Mouse (Mus musculus): ENCODE data around the gene Il16. TPM values are rescaled to one million over a fixed set of nuclear protein-coding genes. Genes with fewer than 3 reads are reported as not detected.

Gene Il16
- polyA plus RNA-seq, 1 experiment: not detected

DNA sequence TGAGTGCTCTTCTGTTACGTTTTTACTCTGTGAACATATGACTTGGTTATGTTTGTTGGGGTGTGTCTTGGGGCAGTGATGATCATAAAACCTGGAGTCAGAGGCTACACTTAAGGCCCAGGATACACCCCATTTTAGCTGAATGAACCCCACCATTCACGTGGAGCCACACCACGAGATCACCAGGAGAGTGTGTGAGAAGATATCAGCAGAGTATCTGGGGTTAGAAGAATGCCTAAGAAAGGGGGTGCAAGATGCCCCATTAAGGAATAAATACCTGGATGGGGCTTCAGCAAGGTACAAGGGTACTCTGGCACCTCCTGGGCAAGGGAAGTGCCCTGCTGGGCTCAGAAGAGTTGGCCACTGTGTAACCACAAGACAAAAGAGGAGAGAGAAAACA, 11.3 kb downstream of the Il16 start:
- no peaks in the 10 kb centered on the region for H3K36me3 ChIP-seq (ENCODE audit: control insufficient read depth, insufficient read depth, low read length, poor library complexity, severe bottlenecking)
- TF ChIP-seq CTCF (IDR thresholded peaks at IDR 0.05; ENCODE audit: low read depth, low read length): no peak
- TF ChIP-seq POLR2A (IDR thresholded peaks at IDR 0.05; ENCODE audit: insufficient read depth, low read length): no peak
- TF ChIP-seq EP300 (IDR thresholded peaks at IDR 0.05; ENCODE audit: insufficient read depth, low read depth, low read length): no peak
- H3K4me3 ChIP-seq (ENCODE audit: low read depth, low read length): no peak overlapping the region

DNA sequence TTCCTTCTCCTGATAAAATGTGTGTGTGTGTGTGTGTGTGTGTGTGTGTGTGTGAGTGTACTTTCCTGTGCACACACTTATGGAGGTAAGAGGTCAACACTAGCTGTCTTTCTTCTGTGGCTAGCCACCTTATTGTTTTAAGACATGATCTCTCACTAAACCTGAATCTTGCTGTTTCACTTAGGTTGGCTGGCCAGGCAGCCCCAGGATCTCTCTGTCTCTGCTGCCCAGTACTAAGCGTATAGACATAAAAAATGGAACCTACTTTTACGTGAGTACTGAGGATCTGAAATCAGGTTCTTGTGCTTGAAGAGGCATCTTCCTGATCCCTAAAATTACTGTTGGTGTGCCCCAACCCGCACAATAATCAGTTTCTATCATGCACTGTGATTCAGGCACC, 12.7 kb downstream of the Il16 start:
- Histone ChIP-seq H3K27me3 (ENCODE audit: control insufficient read depth, insufficient read depth, low read length, poor library complexity, severe bottlenecking) (no peaks in the 10 kb centered on the region), H3K27ac (ENCODE audit: insufficient read depth, low read length) (no peak overlapping the region), H3K9me3 (replicated peaks; ENCODE audit: control insufficient read depth, insufficient read depth, low read length, poor library complexity, severe bottlenecking) (no peaks in the 10 kb centered on the region), H3K9ac (ENCODE audit: low read depth, poor library complexity, severe bottlenecking) (no peak overlapping the region), H3K36me3 (ENCODE audit: control insufficient read depth, insufficient read depth, low read length, poor library complexity, severe bottlenecking) (no peaks in the 10 kb centered on the region), H3K4me1 (ENCODE audit: control insufficient read depth, insufficient read depth, low read length) (no peaks in the 10 kb centered on the region), H3K4me3 (ENCODE audit: low read depth, low read length) (no peak overlapping the region)
- no peak for TF ChIP-seq CTCF (IDR thresholded peaks at IDR 0.05; ENCODE audit: low read depth, low read length)
- no peak for TF ChIP-seq EP300 (IDR thresholded peaks at IDR 0.05; ENCODE audit: insufficient read depth, low read depth, low read length)
- TF ChIP-seq POLR2A (IDR thresholded peaks at IDR 0.05; ENCODE audit: insufficient read depth, low read length): no peak

More for the DNA sequence above, 11.3 kb downstream of the Il16 start:
- Histone ChIP-seq H3K4me1 (ENCODE audit: control insufficient read depth, insufficient read depth, low read length) (no peaks in the 10 kb centered on the region), H3K27ac (ENCODE audit: insufficient read depth, low read length) (no peak overlapping the region), H3K27me3 (ENCODE audit: control insufficient read depth, insufficient read depth, low read length, poor library complexity, severe bottlenecking) (no peaks in the 10 kb centered on the region), H3K9ac (ENCODE audit: low read depth, poor library complexity, severe bottlenecking) (no peak overlapping the region), H3K9me3 (replicated peaks; ENCODE audit: control insufficient read depth, insufficient read depth, low read length, poor library complexity, severe bottlenecking) (no peaks in the 10 kb centered on the region)

DNA sequence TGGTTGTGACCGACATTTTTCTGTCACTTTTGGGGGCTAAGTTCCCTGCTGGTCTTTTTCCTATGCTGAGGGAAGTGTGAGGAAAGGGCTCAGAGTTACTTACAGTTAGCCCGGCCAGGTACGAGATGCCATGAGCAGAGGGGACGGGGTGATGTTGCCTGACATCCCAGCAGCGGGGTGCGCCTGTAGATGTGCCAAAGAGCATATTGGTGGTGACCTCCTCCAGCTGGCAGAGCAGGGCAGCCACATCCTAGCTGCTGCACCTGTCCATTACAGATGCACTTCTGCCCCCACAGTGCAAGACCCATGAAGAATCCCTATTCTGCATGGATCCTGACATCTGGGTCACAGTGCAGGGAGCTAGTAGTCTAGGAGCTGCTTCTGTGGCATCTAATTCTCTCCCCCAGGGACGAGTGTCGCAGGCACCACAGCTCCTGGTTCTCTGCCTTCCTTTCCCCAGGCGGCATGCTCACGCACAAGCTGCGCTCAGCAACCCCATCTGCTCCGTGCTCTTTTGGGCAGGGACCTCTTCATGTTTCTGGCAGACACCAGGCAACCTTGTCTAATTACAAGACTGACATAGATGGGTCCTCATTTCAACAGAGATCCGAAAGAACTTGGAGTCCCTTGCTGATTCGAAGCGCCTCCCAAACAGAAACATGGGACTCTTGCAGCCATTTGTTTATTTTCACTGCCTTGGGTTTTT, 13.4 kb downstream of the Il16 start:
- TF ChIP-seq EP300 (IDR thresholded peaks at IDR 0.05; ENCODE audit: insufficient read depth, low read depth, low read length): no peak
- TF ChIP-seq POLR2A (IDR thresholded peaks at IDR 0.05; ENCODE audit: insufficient read depth, low read length): no peak
- TF ChIP-seq CTCF (IDR thresholded peaks at IDR 0.05; ENCODE audit: low read depth, low read length): no peak
- H3K27ac ChIP-seq (ENCODE audit: insufficient read depth, low read length): no peak overlapping the region
- H3K9ac ChIP-seq (ENCODE audit: low read depth, poor library complexity, severe bottlenecking): no peak overlapping the region
- no peaks in the 10 kb centered on the region for H3K9me3 ChIP-seq (replicated peaks; ENCODE audit: control insufficient read depth, insufficient read depth, low read length, poor library complexity, severe bottlenecking)
- H3K27me3 ChIP-seq (ENCODE audit: control insufficient read depth, insufficient read depth, low read length, poor library complexity, severe bottlenecking): no peaks in the 10 kb centered on the region
- no peaks in the 10 kb centered on the region for H3K36me3 ChIP-seq (ENCODE audit: control insufficient read depth, insufficient read depth, low read length, poor library complexity, severe bottlenecking)
- H3K4me3 ChIP-seq (ENCODE audit: low read depth, low read length): no peak overlapping the region
- no peaks in the 10 kb centered on the region for H3K4me1 ChIP-seq (ENCODE audit: control insufficient read depth, insufficient read depth, low read length)

DNA sequence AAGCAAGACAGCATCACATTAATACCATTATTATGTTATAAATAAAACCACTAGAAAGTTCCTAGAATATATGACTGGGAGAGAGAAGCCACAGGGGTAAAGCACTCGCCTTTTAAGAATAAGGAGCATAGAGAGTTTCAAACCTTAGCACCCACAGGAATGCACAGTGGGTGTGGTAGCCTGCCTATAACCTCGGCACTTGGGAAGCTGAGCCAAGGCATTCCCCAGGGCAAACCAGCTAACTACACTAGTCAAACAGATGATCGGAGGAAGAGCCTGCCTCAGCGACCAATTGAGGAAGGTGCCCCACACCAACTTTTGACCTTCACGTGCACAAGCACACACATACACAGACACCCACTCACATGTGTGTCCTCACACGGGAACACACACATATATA, 14.2 kb downstream of the Il16 start:
- H3K36me3 ChIP-seq (ENCODE audit: control insufficient read depth, insufficient read depth, low read length, poor library complexity, severe bottlenecking): no peaks in the 10 kb centered on the region
- no peak overlapping the region for H3K27ac ChIP-seq (ENCODE audit: insufficient read depth, low read length)
- TF ChIP-seq POLR2A (IDR thresholded peaks at IDR 0.05; ENCODE audit: insufficient read depth, low read length) (no peak), CTCF (IDR thresholded peaks at IDR 0.05; ENCODE audit: low read depth, low read length) (no peak), EP300 (IDR thresholded peaks at IDR 0.05; ENCODE audit: insufficient read depth, low read depth, low read length) (no peak)

DNA sequence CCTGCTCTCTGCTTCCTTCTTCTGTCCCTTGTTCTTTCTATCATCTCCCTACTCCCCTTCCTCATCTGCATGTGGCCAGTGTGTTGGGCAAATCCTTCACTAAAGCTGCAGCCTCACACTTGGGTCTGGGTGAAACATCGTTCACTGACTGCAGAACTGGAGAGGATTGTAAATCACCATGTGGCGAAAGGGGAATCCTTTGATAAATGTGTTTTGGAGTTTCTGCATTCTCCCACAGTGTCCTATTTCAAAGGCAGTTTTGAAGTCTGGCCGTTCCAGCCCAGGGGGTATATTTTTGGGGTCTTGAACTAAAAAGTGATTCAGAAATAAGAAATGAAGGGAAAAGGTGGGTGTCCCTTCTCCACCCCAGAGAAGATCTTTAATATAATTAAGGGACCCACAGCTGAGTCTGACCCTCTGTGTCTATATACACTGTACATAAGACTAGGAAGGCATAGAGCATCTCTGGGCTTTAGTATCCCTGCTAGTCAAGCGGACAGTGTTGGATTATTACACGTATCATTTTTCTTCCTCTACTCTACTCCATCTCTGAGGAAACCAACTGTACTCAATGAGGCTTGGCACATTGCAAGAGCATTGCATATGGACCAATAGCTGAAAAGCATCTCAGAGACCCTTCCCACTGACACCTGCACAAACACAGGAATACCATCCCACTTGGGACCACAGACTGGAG, 18.4 kb downstream of the Il16 start:
- H3K9ac ChIP-seq (ENCODE audit: low read depth, poor library complexity, severe bottlenecking): no peak overlapping the region
- no peaks in the 10 kb centered on the region for H3K27me3 ChIP-seq (ENCODE audit: control insufficient read depth, insufficient read depth, low read length, poor library complexity, severe bottlenecking)
- H3K4me1 ChIP-seq (ENCODE audit: control insufficient read depth, insufficient read depth, low read length): no peaks in the 10 kb centered on the region
- H3K36me3 ChIP-seq (ENCODE audit: control insufficient read depth, insufficient read depth, low read length, poor library complexity, severe bottlenecking): no peaks in the 10 kb centered on the region
- no peak overlapping the region for H3K4me3 ChIP-seq (ENCODE audit: low read depth, low read length)
- TF ChIP-seq POLR2A (IDR thresholded peaks at IDR 0.05; ENCODE audit: insufficient read depth, low read length) (no peak), EP300 (IDR thresholded peaks at IDR 0.05; ENCODE audit: insufficient read depth, low read depth, low read length) (no peak), CTCF (IDR thresholded peaks at IDR 0.05; ENCODE audit: low read depth, low read length) (no peak)
- no peak overlapping the region for H3K27ac ChIP-seq (ENCODE audit: insufficient read depth, low read length)
- H3K9me3 ChIP-seq (replicated peaks; ENCODE audit: control insufficient read depth, insufficient read depth, low read length, poor library complexity, severe bottlenecking): no peaks in the 10 kb centered on the region

More for the DNA sequence above, 14.2 kb downstream of the Il16 start:
- H3K9ac ChIP-seq (ENCODE audit: low read depth, poor library complexity, severe bottlenecking): no peak overlapping the region
- H3K4me1 ChIP-seq (ENCODE audit: control insufficient read depth, insufficient read depth, low read length): no peaks in the 10 kb centered on the region
- no peaks in the 10 kb centered on the region for H3K27me3 ChIP-seq (ENCODE audit: control insufficient read depth, insufficient read depth, low read length, poor library complexity, severe bottlenecking)
- H3K4me3 ChIP-seq (ENCODE audit: low read depth, low read length): no peak overlapping the region
- H3K9me3 ChIP-seq (replicated peaks; ENCODE audit: control insufficient read depth, insufficient read depth, low read length, poor library complexity, severe bottlenecking): no peaks in the 10 kb centered on the region

DNA sequence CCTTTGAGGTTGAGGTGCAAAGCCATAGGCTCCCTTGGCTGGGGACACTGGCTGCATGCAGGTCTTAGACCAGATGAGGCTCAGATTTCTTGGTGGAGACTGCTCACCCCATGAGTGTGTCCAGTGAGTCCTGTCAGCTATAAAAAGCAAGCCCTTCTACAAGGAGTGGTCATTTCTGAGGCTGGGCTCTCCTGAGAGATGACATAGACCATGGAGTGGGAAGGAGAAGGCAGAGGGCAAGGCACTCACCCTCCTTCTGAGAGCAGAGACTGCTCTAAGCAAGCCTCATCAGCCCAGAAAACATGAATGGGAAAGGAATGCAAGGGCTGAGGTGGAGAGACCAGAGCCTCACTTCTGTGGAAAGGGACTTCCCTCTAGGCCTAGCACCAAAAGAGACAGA, 19.7 kb downstream of the Il16 start:
- H3K9ac ChIP-seq (ENCODE audit: low read depth, poor library complexity, severe bottlenecking): no peak overlapping the region
- TF ChIP-seq CTCF (IDR thresholded peaks at IDR 0.05; ENCODE audit: low read depth, low read length) (no peak), POLR2A (IDR thresholded peaks at IDR 0.05; ENCODE audit: insufficient read depth, low read length) (no peak), EP300 (IDR thresholded peaks at IDR 0.05; ENCODE audit: insufficient read depth, low read depth, low read length) (no peak)
- no peaks in the 10 kb centered on the region for H3K9me3 ChIP-seq (replicated peaks; ENCODE audit: control insufficient read depth, insufficient read depth, low read length, poor library complexity, severe bottlenecking)
- H3K4me3 ChIP-seq (ENCODE audit: low read depth, low read length): no peak overlapping the region
- H3K36me3 ChIP-seq (ENCODE audit: control insufficient read depth, insufficient read depth, low read length, poor library complexity, severe bottlenecking): no peaks in the 10 kb centered on the region
- H3K4me1 ChIP-seq (ENCODE audit: control insufficient read depth, insufficient read depth, low read length): no peaks in the 10 kb centered on the region
- H3K27me3 ChIP-seq (ENCODE audit: control insufficient read depth, insufficient read depth, low read length, poor library complexity, severe bottlenecking): no peaks in the 10 kb centered on the region
- no peak overlapping the region for H3K27ac ChIP-seq (ENCODE audit: insufficient read depth, low read length)
